Mouse (Mus musculus): ENCODE results near the gene Ildr2.

Gene Ildr2

DNA sequence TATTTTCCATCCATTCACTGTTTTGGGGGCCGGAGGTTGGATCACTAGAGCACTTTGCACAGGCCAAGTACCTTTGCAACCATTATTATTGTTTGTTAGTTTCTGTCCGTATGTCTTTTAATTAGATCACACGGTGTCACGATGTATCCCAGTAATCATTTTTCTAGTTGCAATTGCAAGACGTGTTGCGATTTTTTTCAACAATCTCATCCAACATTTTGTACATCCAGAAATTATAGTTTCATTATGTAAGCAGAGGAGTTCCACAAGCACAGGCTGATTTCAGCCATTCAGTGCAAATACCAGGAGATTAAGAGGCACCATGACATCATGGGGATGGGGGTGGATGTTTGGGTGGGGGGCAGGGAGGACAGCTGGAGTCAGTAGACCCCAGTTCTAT, 29.5 kb downstream of the Ildr2 start:
- DNase-seq (ENCODE audit: low read depth, low spot score), result no peak

DNA sequence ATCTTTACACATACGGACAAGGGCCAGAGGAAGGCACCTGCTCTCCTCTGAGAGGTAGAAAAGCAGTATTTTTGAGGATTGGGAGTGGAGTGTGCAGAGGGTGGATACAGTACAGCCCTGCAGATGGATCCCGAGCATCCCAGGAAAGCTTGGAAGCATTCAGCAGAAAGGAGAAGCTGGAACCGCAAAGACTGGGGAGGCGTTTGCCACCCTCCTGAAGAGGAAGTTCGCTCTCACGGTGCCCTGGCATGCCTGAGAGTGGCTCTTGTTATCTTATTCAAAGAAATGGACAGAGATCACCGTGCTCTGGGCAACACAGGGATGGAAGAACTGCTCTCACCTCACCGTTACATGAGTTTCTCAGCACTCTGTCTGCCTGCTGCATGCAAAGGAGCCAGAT, 30.5 kb downstream of the Ildr2 start:
- no peak for DNase-seq (ENCODE audit: low read depth, low spot score)

- no peak for DNase-seq (ENCODE audit: low read depth, low spot score)
Measured at GRCm38 (mm10) chr1:166286231-166286630, 32.3 kb downstream of the Ildr2 start.

DNA sequence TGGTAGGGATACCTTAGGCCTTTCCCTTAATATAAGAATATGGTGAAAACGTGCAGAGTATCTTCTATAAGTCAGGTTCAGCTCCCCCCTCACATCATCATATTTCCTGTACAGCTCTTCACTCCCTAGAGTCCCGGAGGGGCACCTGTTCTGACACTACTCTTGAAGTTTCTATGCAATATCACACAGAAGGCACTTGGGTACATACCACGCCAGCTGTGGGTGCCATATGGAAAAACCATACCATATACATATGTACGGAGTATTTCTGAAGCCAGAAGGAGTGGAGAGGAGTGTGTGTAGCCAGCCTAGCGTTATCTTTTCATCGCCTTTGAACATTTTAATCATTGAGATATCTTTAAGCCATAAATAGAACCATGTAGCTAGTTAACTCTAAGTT, 36.6 kb downstream of the Ildr2 start:
- DNase-seq (ENCODE audit: low read depth, low spot score), result no peak

- no peak for DNase-seq (ENCODE audit: low read depth, low spot score)
Measured at GRCm38 (mm10) chr1:166293086-166293485, 39.1 kb downstream of the Ildr2 start.

DNA sequence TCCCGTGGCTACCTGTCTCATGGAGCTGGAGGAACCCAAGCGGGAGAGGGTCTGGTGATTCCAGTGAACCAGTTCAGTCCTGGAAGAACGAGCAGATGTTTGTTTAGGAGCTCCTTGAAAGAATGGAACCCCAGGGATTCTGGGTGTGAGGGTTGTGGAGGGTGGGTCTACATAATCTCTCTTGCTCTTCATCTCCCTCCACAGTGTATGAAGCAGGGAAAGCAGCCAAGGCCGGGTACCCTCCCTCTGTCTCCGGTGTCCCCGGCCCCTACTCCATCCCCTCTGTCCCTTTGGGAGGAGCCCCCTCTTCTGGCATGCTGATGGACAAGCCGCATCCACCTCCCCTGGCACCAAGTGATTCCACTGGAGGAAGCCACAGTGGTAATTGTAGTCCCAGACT, 41.6 kb downstream of the Ildr2 start:
- DNase-seq (ENCODE audit: low read depth, low spot score), result no peak

- no peak for DNase-seq (ENCODE audit: low read depth, low spot score)
Measured at GRCm38 (mm10) chr1:166296371-166296770, 42.4 kb downstream of the Ildr2 start.

DNA sequence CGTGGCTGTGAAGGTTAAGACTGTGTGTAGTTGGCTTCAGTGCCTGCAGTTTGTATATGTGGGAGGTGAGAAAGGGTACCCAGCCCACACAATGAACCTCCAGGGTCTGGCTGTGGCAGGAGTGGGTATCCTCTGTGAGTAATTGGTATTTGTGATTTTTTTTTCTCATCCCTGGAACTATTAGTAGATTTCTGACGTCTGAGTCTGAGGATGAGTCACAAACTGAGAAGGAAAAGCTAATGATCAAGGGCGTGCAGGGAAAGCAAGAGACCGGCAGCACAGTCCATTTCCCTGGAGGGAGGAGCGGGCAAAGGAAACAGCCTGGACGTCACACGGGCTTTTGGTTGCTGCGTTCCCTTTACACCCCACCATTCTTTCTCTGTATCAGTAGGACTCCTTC, 43.0 kb downstream of the Ildr2 start:
- DNase-seq (ENCODE audit: low read depth, low spot score), result peak; percentile 18

- no peak for DNase-seq (ENCODE audit: low read depth, low spot score)
Measured at GRCm38 (mm10) chr1:166297499-166298111, 43.7 kb downstream of the Ildr2 start.

DNA sequence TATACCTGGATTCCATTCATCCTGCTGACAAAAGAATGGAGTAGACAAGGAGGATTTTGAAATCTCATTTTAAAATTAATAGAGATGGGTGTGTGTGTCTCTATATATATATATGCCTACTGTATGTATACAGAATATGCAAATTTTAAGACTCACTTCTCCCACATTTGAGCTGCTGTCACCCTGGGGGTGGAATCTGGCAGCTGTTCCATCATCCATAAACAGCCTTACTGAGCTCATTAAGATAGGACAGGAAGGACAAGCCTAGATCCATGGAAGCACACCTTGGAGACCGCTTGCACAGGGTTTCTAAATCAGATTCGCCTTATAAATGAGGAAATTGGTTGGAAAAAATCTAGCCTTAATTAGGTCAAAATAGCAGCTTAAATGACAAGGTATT, 44.9 kb downstream of the Ildr2 start:
- DNase-seq (ENCODE audit: low read depth, low spot score), result no peak

- peak; percentile 34 for DNase-seq (ENCODE audit: low read depth, low spot score)
Measured at GRCm38 (mm10) chr1:166299821-166300220, 45.9 kb downstream of the Ildr2 start.

- no peak for DNase-seq (ENCODE audit: low read depth, low spot score)
Measured at GRCm38 (mm10) chr1:166300526-166300925, 46.6 kb downstream of the Ildr2 start.

DNA sequence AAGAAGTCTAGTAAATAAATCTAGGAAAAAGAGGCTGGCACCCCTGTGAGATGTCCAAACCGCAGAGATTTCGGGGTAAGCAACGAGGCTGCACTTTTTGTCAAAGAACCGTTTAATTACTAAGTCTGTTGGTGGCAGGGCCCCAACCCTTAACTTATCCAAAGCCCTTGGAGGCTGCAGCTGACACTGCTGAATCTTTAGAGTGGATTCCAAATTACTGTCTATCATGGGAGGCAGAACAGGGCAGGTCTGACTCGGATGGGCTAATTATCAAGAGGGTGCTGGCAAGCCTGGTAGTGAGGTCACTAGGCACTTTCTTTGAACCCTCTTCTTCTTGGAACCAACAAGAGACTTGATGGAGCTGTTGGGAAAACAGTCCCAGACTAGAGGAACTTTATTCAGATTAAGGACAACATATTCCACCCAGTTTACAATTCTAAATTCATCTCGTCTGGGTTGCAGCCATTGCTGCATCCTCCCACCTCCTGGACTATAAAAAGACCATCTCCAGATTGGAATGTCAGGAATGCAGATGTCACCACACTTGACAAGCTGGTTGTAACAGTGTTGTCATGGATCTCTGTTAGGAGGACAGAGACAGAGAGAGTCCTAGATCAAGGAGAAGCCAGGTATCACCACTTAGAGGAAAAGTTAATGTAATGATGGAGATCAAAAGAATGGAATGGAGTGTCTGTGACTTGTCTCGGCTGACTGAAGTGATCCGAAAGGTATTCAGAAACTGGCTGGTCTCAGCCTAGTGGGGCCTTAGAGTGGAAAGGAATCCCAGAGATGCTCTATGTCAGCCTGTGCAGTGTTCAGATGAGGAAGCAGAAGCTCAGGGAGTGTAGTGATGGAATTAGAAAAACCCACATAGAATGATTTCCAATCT, 50.7 kb downstream of the Ildr2 start:
- peak; percentile 6 for DNase-seq (ENCODE audit: low read depth, low spot score)

DNA sequence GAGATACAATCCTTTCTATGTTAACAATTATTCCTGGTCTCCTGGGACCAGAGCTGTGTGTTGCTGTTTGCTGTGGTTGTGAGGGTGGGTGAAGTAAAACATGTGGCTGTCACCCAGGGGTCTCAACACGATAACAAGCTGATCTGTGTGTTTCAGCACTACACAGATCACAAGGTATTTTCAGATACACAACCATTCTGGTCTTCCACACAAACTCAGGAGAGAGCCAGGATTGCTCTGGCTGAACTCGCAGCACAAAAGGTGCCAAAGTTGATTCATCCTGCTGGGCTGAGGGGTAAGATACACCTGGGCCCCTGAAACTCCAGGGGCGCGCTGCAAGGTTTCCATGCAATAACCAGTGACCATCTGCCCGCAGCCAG, 54.5 kb downstream of the Ildr2 start:
- no peak for DNase-seq (ENCODE audit: low read depth, low spot score)

GRCm38 (mm10) chr1:166308851-166309715, 55.1 kb downstream of the Ildr2 start:
- no peak for DNase-seq (ENCODE audit: low read depth, low spot score)

- DNase-seq (ENCODE audit: low read depth, low spot score), result no peak
Measured at GRCm38 (mm10) chr1:166311151-166311550, 57.2 kb downstream of the Ildr2 start.

DNA sequence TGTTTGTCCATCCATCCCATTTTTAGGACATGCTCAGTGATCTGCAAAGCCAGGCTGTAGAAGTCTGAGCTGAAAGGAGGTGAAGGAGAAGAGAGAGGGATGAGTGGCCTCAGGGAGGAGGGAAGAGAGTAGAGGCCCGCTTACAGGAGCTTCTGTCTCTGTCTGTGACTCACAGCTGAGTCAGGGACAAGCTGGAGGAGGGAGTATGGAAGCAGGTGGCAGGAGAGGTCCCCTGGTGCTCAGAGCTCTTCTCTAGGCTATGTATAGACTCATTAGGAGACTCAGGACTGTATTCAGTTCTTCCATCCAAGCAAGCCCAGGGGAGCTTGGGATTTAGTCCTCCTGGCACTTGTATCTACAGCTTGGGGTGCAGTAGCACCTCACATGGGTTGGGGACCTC, 59.7 kb downstream of the Ildr2 start:
- peak; percentile 49 for DNase-seq (ENCODE audit: low read depth, low spot score)

DNA sequence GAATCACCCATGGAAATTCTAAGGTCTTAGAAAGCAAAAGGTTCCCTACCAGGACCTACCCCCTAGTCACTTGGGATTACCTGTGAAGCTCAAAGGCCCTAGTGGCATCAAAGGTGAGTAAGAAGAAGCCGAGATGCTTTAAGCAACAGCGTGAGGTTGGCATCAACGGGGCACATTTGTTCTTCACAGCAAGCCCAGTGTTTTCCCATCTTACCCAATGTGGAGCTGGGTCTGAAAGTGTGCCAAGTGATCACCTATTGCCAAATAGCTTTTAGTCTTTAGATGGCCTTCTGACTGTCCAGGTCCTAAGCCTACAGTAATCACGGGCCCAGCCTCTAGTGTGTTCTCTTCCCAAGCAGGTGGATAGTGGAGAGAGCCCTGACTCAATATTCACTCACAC, 61.8 kb downstream of the Ildr2 start:
- no peak for DNase-seq (ENCODE audit: low read depth, low spot score)

DNA sequence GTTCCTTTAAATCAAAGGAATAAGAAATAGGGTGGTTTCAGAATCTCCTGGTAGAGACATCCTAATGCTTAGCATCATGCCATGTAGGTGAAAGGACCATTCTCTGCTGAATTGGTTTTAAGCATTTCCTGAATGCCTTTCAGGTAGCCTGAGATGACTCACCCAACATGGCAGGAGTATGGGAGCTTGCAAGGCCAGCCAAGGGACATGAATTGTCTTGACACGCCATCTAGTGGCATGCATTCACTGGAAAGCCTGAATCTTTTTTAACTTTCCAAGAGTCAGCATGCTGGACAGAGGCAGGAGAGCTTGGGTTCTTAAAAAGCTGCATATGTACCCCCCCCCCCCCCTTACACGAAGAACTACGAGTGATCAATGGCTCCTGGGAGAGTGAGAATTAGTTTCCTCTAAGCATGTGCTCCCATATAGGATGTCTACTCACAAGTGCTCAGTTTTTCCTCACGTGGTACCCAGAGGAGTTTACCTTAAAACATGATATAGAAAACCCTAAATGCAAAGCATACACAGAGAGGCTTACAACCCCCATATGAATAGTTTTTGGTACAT, 65.3 kb downstream of the Ildr2 start:
- DNase-seq (ENCODE audit: low read depth, low spot score), result peak; percentile 79

DNA sequence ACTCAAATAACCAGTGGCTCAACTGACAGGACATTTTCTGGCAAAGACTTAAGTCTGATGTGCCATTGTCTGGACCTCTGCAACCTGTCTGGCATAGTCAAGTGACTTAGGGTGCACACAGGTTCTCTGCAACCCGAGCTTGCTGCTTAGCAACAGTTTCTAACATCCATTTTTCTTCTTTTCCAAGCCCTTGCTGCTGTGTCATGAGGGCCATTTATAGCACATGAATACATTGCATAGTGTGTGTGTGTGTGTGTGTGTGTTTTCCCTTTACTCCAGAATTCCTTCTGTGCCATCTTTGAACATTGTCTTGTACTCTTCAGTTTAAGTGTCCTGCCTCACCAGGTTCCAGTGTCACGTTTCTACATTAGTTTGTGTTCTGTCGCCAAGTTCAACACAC, 72.5 kb downstream of the Ildr2 start:
- DNase-seq (ENCODE audit: low read depth, low spot score), result no peak

GRCm38 (mm10) chr1:166330752-166331151, 76.8 kb downstream of the Ildr2 start:
- no peak for DNase-seq (ENCODE audit: low read depth, low spot score)

DNA sequence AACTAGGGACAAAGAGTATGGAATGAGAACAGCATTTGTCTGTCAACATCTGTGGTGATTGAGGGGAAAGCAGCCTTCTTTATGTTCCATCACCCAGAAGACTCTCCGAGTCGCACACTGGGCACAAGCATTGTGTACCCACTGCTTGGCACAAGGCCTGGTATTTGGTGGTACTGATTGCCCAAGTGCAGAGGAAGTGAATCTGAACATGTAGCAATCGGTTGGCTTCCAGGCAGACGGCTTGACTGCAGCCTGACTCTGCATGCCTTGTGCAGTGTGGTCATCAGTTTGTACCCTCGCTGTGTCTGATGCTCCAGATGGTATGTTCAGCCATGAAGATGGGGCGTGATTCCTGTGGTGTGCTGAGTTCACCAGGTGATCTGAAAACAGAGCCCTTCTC, 85.2 kb downstream of the Ildr2 start:
- no peak for DNase-seq (ENCODE audit: low read depth, low spot score)

All from 3T3-L1 (cell line).